Mouse (Mus musculus): ENCODE data around the gene Nsun2. TPM values are rescaled to one million over a fixed set of nuclear protein-coding genes. Genes with fewer than 3 reads are reported as not detected.

The Nsun2 gene
- total and polyA plus RNA-seq, 3 experiments, result 29.3 to 47.9 (median 40.4) TPM

- DNase-seq, result no peak
- no peak overlapping the region for H3K27ac ChIP-seq
- intact Hi-C loops (cut with DNase I), result loop anchor here (2.0 kb wide), 1 partner anchor 13 kb away; no protein-coding TSS in a partner anchor
Observed at GRCm38 (mm10) chr13:69517445-69517844, 16.1 kb upstream of the Nsun2 start.

GRCm38 (mm10) chr13:69519137-69519536, 14.4 kb upstream of the Nsun2 start:
- H3K79me2 ChIP-seq (replicated peaks; ENCODE audit: control insufficient read depth, insufficient read depth, low read length), result peaks cover 4% of the 10 kb centered on the region
- H3K9ac ChIP-seq (ENCODE audit: low read depth, low read length), result no peak overlapping the region
- intact Hi-C loops (cut with DNase I), result no loop called here
- peaks cover 8% of the 10 kb centered on the region for H3K4me1 ChIP-seq (ENCODE audit: control insufficient read depth, insufficient read depth, low read length)
- no peaks in the 10 kb centered on the region for H3K36me3 ChIP-seq (ENCODE audit: control insufficient read depth, insufficient read depth, low read length)
- 82% methylated on average over 6 of the region's 6 CpGs for WGBS
- TF ChIP-seq EP300 (IDR thresholded peaks at IDR 0.05; ENCODE audit: insufficient read depth, low read depth, low read length) (no peak), POLR2A (IDR thresholded peaks at IDR 0.05; ENCODE audit: insufficient read depth, low read depth, low read length) (no peak), CTCF (IDR thresholded peaks at IDR 0.05) (no peak)
- H3K27me3 ChIP-seq (ENCODE audit: control insufficient read depth, insufficient read depth, low read length), result no peaks in the 10 kb centered on the region
- no peak overlapping the region for H3K27ac ChIP-seq
- H3K4me3 ChIP-seq, result no peak overlapping the region
- DNase-seq, result no peak

More at GRCm38 (mm10) chr13:69517445-69517844, 16.1 kb upstream of the Nsun2 start:
- Histone ChIP-seq H3K79me2 (replicated peaks; ENCODE audit: control insufficient read depth, insufficient read depth, low read length) (peaks cover 2% of the 10 kb centered on the region), H3K4me3 (no peak overlapping the region), H3K27me3 (ENCODE audit: control insufficient read depth, insufficient read depth, low read length) (no peaks in the 10 kb centered on the region), H3K9ac (ENCODE audit: low read depth, low read length) (no peak overlapping the region), H3K36me3 (ENCODE audit: control insufficient read depth, insufficient read depth, low read length) (no peaks in the 10 kb centered on the region), H3K4me1 (ENCODE audit: control insufficient read depth, insufficient read depth, low read length) (peaks cover 6% of the 10 kb centered on the region)
- WGBS, result 25% methylated on average over 6 of the region's 6 CpGs
- TF ChIP-seq CTCF (IDR thresholded peaks at IDR 0.05) (no peak), EP300 (IDR thresholded peaks at IDR 0.05; ENCODE audit: insufficient read depth, low read depth, low read length) (no peak), POLR2A (IDR thresholded peaks at IDR 0.05; ENCODE audit: insufficient read depth, low read depth, low read length) (no peak)

GRCm38 (mm10) chr13:69522161-69522791, 11.3 kb upstream of the Nsun2 start:
- Histone ChIP-seq H3K27ac (no peak overlapping the region), H3K4me1 (ENCODE audit: control insufficient read depth, insufficient read depth, low read length) (peaks cover 14% of the 10 kb centered on the region), H3K79me2 (replicated peaks; ENCODE audit: control insufficient read depth, insufficient read depth, low read length) (peaks cover 4% of the 10 kb centered on the region), H3K36me3 (ENCODE audit: control insufficient read depth, insufficient read depth, low read length) (no peaks in the 10 kb centered on the region), H3K4me3 (no peak overlapping the region), H3K27me3 (ENCODE audit: control insufficient read depth, insufficient read depth, low read length) (no peaks in the 10 kb centered on the region), H3K9ac (ENCODE audit: low read depth, low read length) (no peak overlapping the region)
- 78% methylated on average over 1 of the region's 1 CpGs for WGBS
- intact Hi-C loops (cut with DNase I), result no loop called here
- DNase-seq, result no peak
- TF ChIP-seq POLR2A (IDR thresholded peaks at IDR 0.05; ENCODE audit: insufficient read depth, low read depth, low read length), result no peak
- no peak for TF ChIP-seq EP300 (IDR thresholded peaks at IDR 0.05; ENCODE audit: insufficient read depth, low read depth, low read length)
- TF ChIP-seq CTCF (IDR thresholded peaks at IDR 0.05), result no peak

DNA sequence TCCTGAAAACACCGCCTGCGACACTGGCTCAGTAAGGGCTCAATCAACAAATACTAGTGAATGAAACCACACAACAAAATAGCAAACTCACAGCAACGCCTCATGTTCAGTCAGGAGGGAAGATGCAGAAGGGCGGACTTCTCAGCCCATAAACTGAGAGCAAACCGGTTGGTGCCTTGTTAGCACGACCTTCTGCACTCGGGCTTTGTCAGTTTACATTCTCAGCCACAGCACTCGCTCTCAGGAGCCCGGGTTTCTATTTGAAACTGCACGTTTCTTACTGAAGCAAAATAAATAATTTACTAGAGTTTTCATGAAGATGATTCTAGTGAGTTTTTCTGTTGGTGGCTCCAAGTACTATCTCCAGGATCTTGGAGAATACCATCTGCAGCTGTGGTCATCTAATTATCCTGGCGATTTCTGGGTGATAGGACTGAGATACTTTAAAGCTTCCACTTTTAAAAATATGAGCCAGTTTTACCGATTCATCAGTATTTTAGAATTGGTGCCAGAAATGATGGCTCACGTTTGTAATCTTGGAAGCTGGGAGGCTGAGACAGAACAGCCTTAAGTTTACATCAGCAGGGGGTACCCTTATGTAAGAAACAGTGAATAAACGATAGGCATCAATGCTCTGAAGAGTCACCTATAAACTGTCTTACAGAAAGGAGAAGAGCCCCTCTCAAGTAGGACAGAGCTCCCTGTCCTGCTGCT, 9.9 kb upstream of the Nsun2 start:
- no peak for DNase-seq
- TF ChIP-seq EP300 (IDR thresholded peaks at IDR 0.05; ENCODE audit: insufficient read depth, low read depth, low read length), result no peak
- TF ChIP-seq CTCF (IDR thresholded peaks at IDR 0.05), result no peak
- TF ChIP-seq POLR2A (IDR thresholded peaks at IDR 0.05; ENCODE audit: insufficient read depth, low read depth, low read length), result no peak
- no peak overlapping the region for H3K9ac ChIP-seq (ENCODE audit: low read depth, low read length)
- 71% methylated on average over 14 of the region's 14 CpGs for WGBS
- H3K79me2 ChIP-seq (replicated peaks; ENCODE audit: control insufficient read depth, insufficient read depth, low read length), result peaks cover 4% of the 10 kb centered on the region
- H3K36me3 ChIP-seq (ENCODE audit: control insufficient read depth, insufficient read depth, low read length), result no peaks in the 10 kb centered on the region
- H3K4me1 ChIP-seq (ENCODE audit: control insufficient read depth, insufficient read depth, low read length), result peaks cover 16% of the 10 kb centered on the region
- intact Hi-C loops (cut with DNase I), result no loop called here
- H3K27ac ChIP-seq, result no peak overlapping the region
- H3K4me3 ChIP-seq, result no peak overlapping the region
- H3K27me3 ChIP-seq (ENCODE audit: control insufficient read depth, insufficient read depth, low read length), result no peaks in the 10 kb centered on the region

DNA sequence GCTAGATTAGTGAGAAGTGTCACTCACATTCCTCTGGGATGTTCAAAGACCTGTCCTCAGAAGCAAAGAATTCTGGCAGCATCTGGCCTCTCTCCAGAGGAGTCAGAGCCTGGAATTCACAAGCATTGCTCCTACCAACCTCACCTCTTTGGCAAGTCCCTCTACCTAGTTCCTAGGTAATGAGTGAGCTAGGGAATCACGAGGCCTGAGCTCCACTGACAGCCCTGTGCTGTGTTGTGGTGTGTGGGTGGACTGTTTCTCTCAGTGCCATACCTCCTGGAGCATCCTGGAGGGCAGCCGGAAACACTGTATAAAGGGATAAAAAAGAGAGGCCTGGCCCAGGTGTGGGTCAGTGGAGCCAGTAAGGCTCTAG, 9.4 kb upstream of the Nsun2 start:
- H3K4me1 ChIP-seq (ENCODE audit: control insufficient read depth, insufficient read depth, low read length), result peaks cover 19% of the 10 kb centered on the region

GRCm38 (mm10) chr13:69525867-69526266, 7.7 kb upstream of the Nsun2 start:
- WGBS, result 74% methylated on average over 4 of the region's 4 CpGs
- H3K4me1 ChIP-seq (ENCODE audit: control insufficient read depth, insufficient read depth, low read length), result peaks cover 19% of the 10 kb centered on the region
- intact Hi-C loops (cut with DNase I), result no loop called here
- peaks cover 3% of the 10 kb centered on the region; the same call in 1 of the 2 replicates for H3K79me2 ChIP-seq (replicated peaks; ENCODE audit: control insufficient read depth, insufficient read depth, low read length)
- H3K9ac ChIP-seq (ENCODE audit: low read depth, low read length), result no peak overlapping the region
- no peaks in the 10 kb centered on the region for H3K36me3 ChIP-seq (ENCODE audit: control insufficient read depth, insufficient read depth, low read length)
- H3K27ac ChIP-seq, result no peak overlapping the region
- no peak overlapping the region for H3K4me3 ChIP-seq
- H3K27me3 ChIP-seq (ENCODE audit: control insufficient read depth, insufficient read depth, low read length), result no peaks in the 10 kb centered on the region
- TF ChIP-seq EP300 (IDR thresholded peaks at IDR 0.05; ENCODE audit: insufficient read depth, low read depth, low read length) (no peak), CTCF (IDR thresholded peaks at IDR 0.05) (no peak), POLR2A (IDR thresholded peaks at IDR 0.05; ENCODE audit: insufficient read depth, low read depth, low read length) (no peak)
- DNase-seq, result no peak

More for the DNA sequence above, 9.4 kb upstream of the Nsun2 start:
- H3K27me3 ChIP-seq (ENCODE audit: control insufficient read depth, insufficient read depth, low read length), result no peaks in the 10 kb centered on the region
- peaks cover 4% of the 10 kb centered on the region for H3K79me2 ChIP-seq (replicated peaks; ENCODE audit: control insufficient read depth, insufficient read depth, low read length)
- H3K27ac ChIP-seq, result no peak overlapping the region
- no peak for DNase-seq
- H3K4me3 ChIP-seq, result no peak overlapping the region
- WGBS, result 63% methylated on average over 2 of the region's 2 CpGs
- no peaks in the 10 kb centered on the region for H3K36me3 ChIP-seq (ENCODE audit: control insufficient read depth, insufficient read depth, low read length)
- H3K9ac ChIP-seq (ENCODE audit: low read depth, low read length), result no peak overlapping the region
- TF ChIP-seq POLR2A (IDR thresholded peaks at IDR 0.05; ENCODE audit: insufficient read depth, low read depth, low read length), result no peak
- TF ChIP-seq EP300 (IDR thresholded peaks at IDR 0.05; ENCODE audit: insufficient read depth, low read depth, low read length), result no peak
- no peak for TF ChIP-seq CTCF (IDR thresholded peaks at IDR 0.05)
- intact Hi-C loops (cut with DNase I), result no loop called here
